Mouse (Mus musculus) heart, postnatal 0 days (tissue): Measurements from ENCODE around the gene Yap1.

Experiments
- CTCF ChIP-seq: IDR thresholded peaks from 2 replicates; pipeline ENCODE4 v1.5.1; 2016; ENCODE audit warnings: antibody characterized with exemption, control low read depth, low read depth
- EP300 ChIP-seq: IDR thresholded peaks from 2 replicates; pipeline ENCODE4 v1.6.1; 2016; ENCODE audit warnings: antibody characterized with exemption, low read depth

DNA sequence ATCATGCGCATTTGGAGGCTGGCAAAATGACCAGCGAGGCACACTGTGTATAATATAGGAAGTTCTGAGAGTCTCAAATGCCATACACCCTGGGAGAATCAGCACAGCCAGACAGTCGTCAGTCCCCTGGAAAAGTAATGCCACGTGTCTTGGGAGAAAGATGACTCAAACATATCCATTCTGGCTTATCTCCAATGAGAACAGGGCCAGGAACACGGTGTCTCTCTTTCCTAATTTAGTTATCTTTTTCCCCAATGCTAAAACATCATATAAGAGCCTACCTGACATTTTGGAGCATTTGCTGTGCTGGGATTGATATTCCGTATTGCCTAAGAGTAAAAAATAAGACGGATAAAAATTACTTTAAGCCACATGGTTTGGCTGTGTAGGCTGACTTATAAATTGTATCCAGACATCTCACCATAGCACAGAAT, 54.2 kb downstream of the Yap1 start:
- no peak for TF ChIP-seq CTCF
- no peak for TF ChIP-seq EP300
